Mouse (Mus musculus) neural tube, embryonic 11.5 days (tissue): ENCODE measurements around the gene Dnajb9. TPM values are rescaled to one million over a fixed set of nuclear protein-coding genes. Genes with fewer than 3 reads are reported as not detected.
A peak's percentile ranks its signal among the peaks of the same experiment; 100 is the strongest.
"Not testable (repeated sequence)": the region's sequence is repeated elsewhere in the genome, so short reads cannot be mapped to it uniquely, and the experiment has no call there.

ENCODE experiments used
- ATAC-seq: fragments of 200-750 bp; cut with Nextera tagmentation; 2 replicates; pipeline ENCODE4 v1.8.0; 2017; ENCODE audit warnings: moderate number of reproducible peaks, mild to moderate bottlenecking, moderate TSS enrichment, moderate library complexity; ENCODE audit not compliant: insufficient read depth, low FRiP score, low TSS enrichment
- DNase-seq: peaks from one replicate; pipeline ENCODE4 v3.0.0-alpha.2; 2015; ENCODE audit warnings: low spot score
- H3K27ac ChIP-seq: fragments of 300-500 bp; sonication (generic); 2 replicates; pipeline ENCODE4 v1.5.1; 2014; ENCODE audit warnings: low read depth, mild to moderate bottlenecking, low read length
- H3K27me3 ChIP-seq: fragments of 300-500 bp; sonication (generic); 2 replicates; pipeline ENCODE4 v1.6.1; 2014; ENCODE audit warnings: mild to moderate bottlenecking, low read length, mixed read lengths; ENCODE audit not compliant: control insufficient read depth, insufficient read depth
- H3K36me3 ChIP-seq: fragments of 300-500 bp; sonication (generic); 2 replicates; pipeline ENCODE4 v1.6.1; 2014; ENCODE audit warnings: mild to moderate bottlenecking, low read length, moderate library complexity, mixed read lengths; ENCODE audit not compliant: control insufficient read depth, insufficient read depth
- H3K4me1 ChIP-seq: fragments of 300-500 bp; sonication (generic); 2 replicates; pipeline ENCODE4 v1.6.1; 2014; ENCODE audit warnings: low read length, mixed read lengths; ENCODE audit not compliant: control insufficient read depth, insufficient read depth
- H3K4me2 ChIP-seq: fragments of 300-500 bp; sonication (generic); 2 replicates; pipeline ENCODE4 v1.6.1; 2014; ENCODE audit warnings: low read depth, mild to moderate bottlenecking, moderate library complexity
- H3K4me3 ChIP-seq: fragments of 300-500 bp; sonication (generic); 2 replicates; pipeline ENCODE4 v1.5.1; 2014; ENCODE audit warnings: low read depth, low read length
- H3K9ac ChIP-seq: fragments of 300-500 bp; sonication (generic); 2 replicates; pipeline ENCODE4 v1.6.1; 2014; ENCODE audit warnings: mild to moderate bottlenecking, low read length
- H3K9me3 ChIP-seq: fragments of 300-500 bp; sonication (generic); 2 replicates; pipeline ENCODE4 v1.6.1; 2016; ENCODE audit warnings: low read length; ENCODE audit not compliant: control insufficient read depth
- WGBS: fragments of 180-500 bp; shearing (Covaris S2); extraction: QIAGEN DNeasy Blood & Tissue Kit; methylation state at CpG from one replicate; pipeline ENCODE4 v1.1.7; 2014; 5-methylcytosine and 5-hydroxymethylcytosine counted together
- polyA plus RNA-seq: library from polyadenylated mRNA; unstranded; fragments of >200 nt; fragmentation: Nextera tagmentation; extraction: Ambion mirVana; gene quantifications from 2 replicates; pipeline ENCODE4 v1.2.1, GENCODE M21; 2014

Dnajb9 gene
- polyA plus RNA-seq, 1 experiment from 2014 or later, result 32.0 TPM

DNA sequence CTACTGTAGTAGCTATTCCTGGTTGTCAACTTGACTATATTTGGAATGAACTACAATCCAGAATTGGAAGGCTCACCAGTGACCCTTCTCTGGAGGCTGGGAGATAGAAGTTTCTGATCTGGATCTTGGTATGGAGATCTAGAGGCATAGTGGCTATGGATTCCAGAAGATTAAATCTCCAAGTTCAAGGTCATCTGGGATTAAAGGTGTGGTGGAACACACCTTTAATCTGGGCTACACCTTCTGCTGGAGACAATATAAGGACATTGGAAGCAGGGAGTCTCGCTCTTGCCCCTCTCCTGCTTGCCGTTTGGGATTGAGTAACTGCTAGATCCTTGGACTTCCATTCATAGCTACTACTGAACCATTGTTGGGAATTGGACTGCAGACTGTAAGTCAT, 10.9 kb upstream of the Dnajb9 start, which contains the start of gene Pnpla8:
Gene Pnpla8, plus strand, starts transcription at position 301 of the 400 bp plus-strand sequence.
- not testable (repeated sequence) for DNase-seq, H3K9me3 ChIP-seq, H3K4me1 ChIP-seq, ATAC-seq, H3K36me3 ChIP-seq, H3K27me3 ChIP-seq, H3K27ac ChIP-seq
- H3K4me2 ChIP-seq, result peak within 1 kb of the TSS; percentile 87
- WGBS, result 91% methylated on average over 2 of the region's 2 CpGs
- peak within 1 kb of the TSS; percentile 72 for H3K9ac ChIP-seq
- H3K4me3 ChIP-seq, result peak within 1 kb of the TSS; percentile 51

DNA sequence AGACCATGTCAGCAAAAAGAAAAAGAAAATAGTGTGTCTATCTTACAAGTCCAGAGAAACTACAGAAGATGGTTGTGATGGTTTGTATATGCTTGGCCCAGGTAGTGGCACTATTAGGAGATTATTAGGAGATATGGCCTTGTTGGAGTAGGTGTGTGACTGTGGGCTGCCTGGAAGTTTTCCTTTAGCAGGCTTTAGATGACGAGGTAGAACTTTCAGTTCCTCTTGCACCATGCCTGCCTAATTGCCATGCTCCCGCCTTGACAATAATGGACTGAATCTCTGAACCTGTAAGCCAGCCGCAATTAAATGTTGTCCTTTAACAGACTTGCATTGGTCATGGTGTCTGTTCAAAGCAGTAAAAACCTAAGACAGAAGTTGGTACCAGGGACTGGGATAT, 1.4 kb upstream of the Dnajb9 start:
- no peak overlapping the region for H3K4me2 ChIP-seq
- H3K4me3 ChIP-seq, result no peak overlapping the region
- ATAC-seq, result no peak
- H3K27ac ChIP-seq, result no peak overlapping the region
- no peak for DNase-seq
- WGBS, result 90% methylated on average over 3 of the region's 3 CpGs
- H3K9ac ChIP-seq, result no peak overlapping the region
- H3K27me3 ChIP-seq, result no peaks in the 10 kb centered on the region
- H3K4me1 ChIP-seq, result no peaks in the 10 kb centered on the region; the same call in 1 of the 2 replicates
- H3K36me3 ChIP-seq, result no peaks in the 10 kb centered on the region
- no peaks in the 10 kb centered on the region for H3K9me3 ChIP-seq

DNA sequence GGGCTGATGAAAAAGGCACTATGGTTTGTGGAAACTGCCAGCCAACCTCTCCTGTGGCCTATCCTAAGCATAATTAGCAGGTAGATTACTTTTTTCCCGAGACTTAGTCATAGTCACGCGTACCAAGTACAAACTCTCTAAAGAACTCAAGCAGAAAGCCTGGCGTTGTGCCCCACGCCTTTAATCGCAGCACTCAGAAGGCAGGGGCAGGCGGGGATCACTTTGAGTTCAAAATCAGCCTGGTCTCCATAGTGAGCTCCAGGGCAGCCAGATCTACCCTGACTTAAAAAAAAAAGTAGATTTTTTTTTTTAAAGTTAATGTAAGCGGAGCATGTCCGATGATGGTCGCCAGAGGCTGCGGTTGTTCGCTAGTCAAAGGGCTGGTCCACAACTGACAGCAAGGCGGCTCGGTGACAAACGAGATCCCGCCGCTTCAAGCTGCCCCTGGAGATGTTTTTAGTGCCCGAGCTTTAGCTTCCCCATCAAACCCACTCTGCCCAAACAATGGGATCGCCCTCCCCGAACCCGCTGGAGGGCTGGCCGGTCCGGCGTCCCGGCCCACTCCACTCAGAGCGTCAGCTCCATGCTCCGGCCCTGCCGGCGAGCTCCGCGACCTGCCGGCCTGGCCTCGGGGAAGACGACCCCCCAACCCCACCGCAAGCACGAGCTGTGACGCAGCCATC, 844 bp downstream of the Dnajb9 start:
- Histone ChIP-seq H3K4me1 (no peaks in the 10 kb centered on the region; the same call in 1 of the 2 replicates), H3K27me3 (no peaks in the 10 kb centered on the region), H3K27ac (peak overlapping the region; percentile 89), H3K9ac (peak overlapping the region; percentile 91), H3K4me2 (peak overlapping the region; percentile 73), H3K36me3 (no peaks in the 10 kb centered on the region), H3K9me3 (no peaks in the 10 kb centered on the region), H3K4me3 (peak overlapping the region; percentile 68)
- ATAC-seq (no peak), DNase-seq (peak; percentile 70)
- under 1% methylated on average over 37 of the region's 37 CpGs for WGBS

DNA sequence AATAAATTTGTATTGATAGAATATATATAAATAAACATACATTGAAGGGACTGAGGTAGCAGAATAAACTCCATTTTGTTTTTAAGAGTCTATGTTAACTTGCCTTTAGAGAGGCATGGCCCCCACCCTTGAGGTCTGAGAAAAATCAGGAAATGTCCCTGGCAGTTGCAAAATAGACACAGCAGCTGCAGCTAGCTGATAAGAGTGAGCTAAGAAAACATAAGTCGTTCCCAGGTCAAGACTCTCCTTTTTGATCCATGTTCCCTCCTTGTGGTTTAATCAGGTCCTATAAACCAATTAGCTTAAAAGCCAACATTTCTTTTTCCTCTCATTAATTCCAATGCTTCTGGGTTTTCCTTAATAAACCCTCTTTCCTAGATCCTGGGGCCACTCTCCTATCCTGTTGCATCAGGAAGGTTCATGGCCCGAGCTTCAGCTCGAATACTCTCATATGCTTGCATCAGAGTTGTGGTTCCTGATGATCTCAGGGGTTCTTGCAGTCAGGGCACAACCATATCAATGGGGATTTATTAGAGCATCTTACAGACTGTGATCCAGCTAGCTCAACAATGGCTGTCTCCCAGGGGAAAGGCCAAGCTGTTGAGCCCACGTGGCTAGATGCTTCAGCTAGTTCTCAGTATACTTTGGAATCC, 12.1 kb downstream of the Dnajb9 start:
- Histone ChIP-seq H3K9me3 (no peaks in the 10 kb centered on the region), H3K4me2 (no peak overlapping the region), H3K36me3 (no peaks in the 10 kb centered on the region), H3K4me3 (no peak overlapping the region), H3K27ac (no peak overlapping the region), H3K27me3 (no peaks in the 10 kb centered on the region), H3K4me1 (no peaks in the 10 kb centered on the region), H3K9ac (no peak overlapping the region)
- DNase-seq, result no peak
- ATAC-seq, result no peak
- 51% methylated on average over 4 of the region's 4 CpGs for WGBS

DNA sequence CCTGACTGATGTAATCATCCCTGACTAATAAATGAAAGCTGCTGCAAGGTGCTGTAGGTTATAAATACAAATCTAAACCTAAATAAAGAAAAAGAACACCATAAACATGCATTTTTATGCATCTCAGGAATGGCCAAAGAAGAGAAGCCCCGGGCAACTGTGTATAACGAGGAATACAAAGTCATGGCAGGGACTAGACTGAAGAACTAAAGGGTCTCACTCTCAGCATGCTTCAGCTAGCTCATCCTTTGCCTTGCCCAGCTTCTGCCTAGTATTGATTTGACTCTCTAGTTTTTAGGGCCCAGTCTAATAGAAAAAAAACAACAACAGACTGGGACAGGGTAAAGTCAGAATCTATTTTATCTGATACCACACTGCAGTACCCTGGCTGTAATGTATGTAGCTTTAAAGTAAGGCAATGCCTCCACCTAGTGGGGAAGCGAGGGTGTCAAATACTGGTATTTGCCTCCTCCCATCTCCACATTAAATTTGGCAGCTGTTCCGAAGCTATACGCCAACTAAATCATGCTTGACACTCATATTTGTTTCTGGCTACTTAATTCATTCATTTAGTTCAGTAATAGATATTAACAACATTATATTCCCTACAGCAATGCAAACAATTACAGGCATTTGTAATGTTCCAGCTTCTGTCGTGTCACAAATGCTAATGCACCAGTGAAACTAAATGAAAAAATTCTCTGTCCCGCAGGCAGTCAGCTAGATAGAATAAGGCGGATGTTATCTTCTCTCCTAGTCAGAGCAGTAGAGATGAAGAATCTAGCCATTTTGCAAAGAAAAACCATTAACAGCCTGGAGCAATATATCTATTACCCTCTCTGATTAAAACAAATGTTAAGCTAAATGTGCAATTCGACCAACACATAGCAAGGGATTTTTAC, 28.8 kb downstream of the Dnajb9 start:
- H3K4me1 ChIP-seq, result no peaks in the 10 kb centered on the region
- H3K4me3 ChIP-seq, result no peak overlapping the region
- H3K9me3 ChIP-seq, result no peaks in the 10 kb centered on the region
- no peak overlapping the region for H3K27ac ChIP-seq
- 60% methylated on average over 9 of the region's 9 CpGs for WGBS
- ATAC-seq (peak; percentile 79; the same call in 1 of the 2 replicates), DNase-seq (peak; percentile 58)
- no peak overlapping the region for H3K4me2 ChIP-seq
- H3K27me3 ChIP-seq, result no peaks in the 10 kb centered on the region
- H3K36me3 ChIP-seq, result no peaks in the 10 kb centered on the region
- H3K9ac ChIP-seq, result no peak overlapping the region

DNA sequence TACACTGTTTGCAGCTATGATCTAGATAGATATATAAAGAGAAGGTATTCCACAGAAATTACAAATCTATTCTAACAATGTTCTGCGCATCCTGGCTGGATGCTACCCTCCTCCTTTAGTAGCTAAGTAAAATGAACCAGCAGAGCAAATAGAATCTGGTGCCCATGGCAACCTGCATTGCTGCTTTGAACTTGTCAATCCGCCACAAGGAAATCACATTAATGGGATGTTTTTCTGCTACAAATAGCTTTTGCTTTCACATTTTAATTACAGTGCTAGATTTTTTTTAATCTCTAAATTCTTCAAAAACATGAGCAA, 33.1 kb downstream of the Dnajb9 start:
- H3K4me1 ChIP-seq, result no peaks in the 10 kb centered on the region
- peak; percentile 39 for DNase-seq
- no peak overlapping the region for H3K9ac ChIP-seq
- H3K27ac ChIP-seq, result 0 out of 2 replicates have a peak overlapping the region, but pooled peaks have one; percentile 4
- WGBS, result 70% methylated on average over 2 of the region's 2 CpGs
- H3K9me3 ChIP-seq, result no peaks in the 10 kb centered on the region
- no peak overlapping the region for H3K4me3 ChIP-seq
- H3K4me2 ChIP-seq, result no peak overlapping the region
- H3K36me3 ChIP-seq, result no peaks in the 10 kb centered on the region
- no peak for ATAC-seq
- H3K27me3 ChIP-seq, result no peaks in the 10 kb centered on the region

DNA sequence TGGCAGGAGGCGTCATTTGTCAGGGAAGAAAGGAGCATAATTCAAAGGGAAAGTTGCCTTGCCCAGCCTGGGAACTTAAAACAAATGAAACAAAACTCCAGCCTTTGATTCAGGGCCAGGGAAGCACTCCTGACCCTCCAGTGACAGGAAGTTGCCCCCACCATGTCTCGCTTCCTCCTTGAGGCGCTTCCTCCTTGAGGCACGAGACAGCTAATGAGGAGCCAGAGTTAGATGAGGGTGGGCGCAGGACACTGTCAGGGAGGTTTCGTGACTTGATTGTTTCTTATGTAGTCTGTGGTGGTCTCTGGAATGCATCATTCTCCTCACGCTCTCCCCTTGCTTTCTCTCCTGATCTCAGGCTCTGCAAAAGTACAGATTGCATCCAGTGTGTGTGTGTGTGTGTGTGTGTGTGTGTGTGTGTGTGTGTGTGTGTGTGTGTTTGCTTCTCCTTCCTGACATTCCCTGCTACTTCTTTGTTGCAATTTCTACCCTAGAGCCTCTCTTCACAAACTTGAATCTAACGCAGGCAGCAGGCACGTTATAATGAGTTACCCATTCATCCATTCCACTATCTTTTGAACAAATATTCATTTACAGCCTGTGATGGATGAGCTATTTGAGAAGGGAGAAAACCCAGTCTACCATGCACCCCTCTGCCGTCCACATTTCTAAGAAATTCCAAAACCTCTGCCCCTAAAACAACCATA, 33.6 kb downstream of the Dnajb9 start:
- no peak overlapping the region for H3K4me2 ChIP-seq
- H3K27ac ChIP-seq, result 0 out of 2 replicates have a peak overlapping the region, but pooled peaks have one; percentile 4
- H3K36me3 ChIP-seq, result no peaks in the 10 kb centered on the region
- no peak for ATAC-seq
- peak; percentile 28 for DNase-seq
- no peak overlapping the region for H3K9ac ChIP-seq
- H3K27me3 ChIP-seq, result no peaks in the 10 kb centered on the region
- H3K4me1 ChIP-seq, result no peaks in the 10 kb centered on the region
- H3K9me3 ChIP-seq, result no peaks in the 10 kb centered on the region
- no peak overlapping the region for H3K4me3 ChIP-seq
- 53% methylated on average over 10 of the region's 10 CpGs for WGBS

DNA sequence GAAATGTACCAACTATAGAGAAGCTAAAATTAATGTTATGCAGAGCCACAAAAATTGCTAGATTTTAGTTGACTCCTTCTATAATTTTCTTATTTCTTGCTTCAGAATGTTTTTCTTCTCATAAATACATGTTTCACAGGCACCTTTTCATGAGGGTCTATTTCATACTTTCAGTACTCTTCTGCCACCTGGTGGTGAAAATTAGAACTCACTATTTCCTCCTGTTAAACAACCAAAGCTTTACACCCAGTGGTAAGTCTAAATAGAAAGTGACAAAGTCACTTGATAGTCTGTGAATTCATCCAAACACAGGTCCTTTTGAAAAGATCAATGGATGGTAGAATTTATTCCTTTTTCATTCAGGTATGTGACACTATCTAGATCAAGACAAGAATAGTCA, 43.2 kb downstream of the Dnajb9 start:
- Histone ChIP-seq H3K9me3 (no peaks in the 10 kb centered on the region), H3K4me1 (no peaks in the 10 kb centered on the region), H3K27ac (no peak overlapping the region), H3K9ac (no peak overlapping the region), H3K4me3 (no peak overlapping the region), H3K36me3 (no peaks in the 10 kb centered on the region), H3K4me2 (no peak overlapping the region), H3K27me3 (no peaks in the 10 kb centered on the region)
- DNase-seq (peak; percentile 28), ATAC-seq (peak; percentile 20; the same call in 1 of the 2 replicates)
